Mouse (Mus musculus): ENCODE data around the gene Gys2. TPM values are rescaled to one million over a fixed set of nuclear protein-coding genes. Genes with fewer than 3 reads are reported as not detected.
"Not testable (repeated sequence)": the region's sequence is repeated elsewhere in the genome, so short reads cannot be mapped to it uniquely, and the experiment has no call there.

The Gys2 gene
- 21.3 and 23.8 TPM in 2 replicates for polyA plus RNA-seq (2014; fragmentation: Nextera tagmentation; extraction: Ambion mirVana)

DNA sequence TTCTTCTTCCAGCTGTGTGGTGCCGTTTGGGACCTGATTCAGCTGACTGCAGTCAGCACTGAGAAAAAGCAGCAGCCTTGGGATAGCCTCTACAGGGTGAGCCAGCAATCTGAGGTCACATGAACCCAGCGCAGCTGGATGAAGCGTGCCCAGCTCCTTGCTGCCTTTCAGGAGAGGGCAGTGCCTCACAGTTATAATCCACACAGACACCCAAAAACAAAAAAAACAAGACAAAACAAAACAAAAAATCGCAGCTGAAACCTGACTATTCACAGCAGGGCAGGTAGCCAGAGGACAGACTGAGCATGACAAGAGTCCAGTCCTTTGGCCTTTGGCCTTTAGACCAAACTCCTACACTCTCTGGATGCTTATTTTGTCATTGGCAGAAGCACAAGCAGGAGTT is at the start of gene Gys2:
Gys2 (minus strand) TSS at position 309 of the 403 bp plus-strand sequence.
- Histone ChIP-seq H3K4me2 (peak within 1 kb of the TSS; percentile 33; the same call in 1 of the 2 replicates), H3K9ac (ENCODE audit: low read depth, low read length) (no peak within 1 kb of the TSS), H3K4me3 (ENCODE audit: low read depth, low read length) (0 out of 2 replicates have a peak within 1 kb of the TSS, but pooled peaks have one; percentile 17), H3K4me1 (replicated peaks; ENCODE audit: control insufficient read depth, insufficient read depth, low read length) (no peaks in the 10 kb centered on the region), H3K27me3 (replicated peaks; ENCODE audit: control insufficient read depth, insufficient read depth, low read length) (no peaks in the 10 kb centered on the region), H3K9me3 (ENCODE audit: control insufficient read depth, low read length) (no peaks in the 10 kb centered on the region), H3K27ac (ENCODE audit: low read depth, low read length) (no peak within 1 kb of the TSS), H3K36me3 (ENCODE audit: control insufficient read depth, insufficient read depth, low read length) (no peaks in the 10 kb centered on the region)
- no peak for ATAC-seq (replicated peaks; ENCODE audit: low FRiP score)
- 65% methylated on average over 4 of the region's 4 CpGs for WGBS
- DNase-seq (ENCODE audit: low spot score): no peak

- H3K9me3 ChIP-seq (ENCODE audit: control insufficient read depth, low read length): no peaks in the 10 kb centered on the region
- H3K27ac ChIP-seq (ENCODE audit: low read depth, low read length): no peak overlapping the region
- whole genome bisulfite sequencing: 76% methylated on average over 12 of the region's 12 CpGs
- ATAC-seq (replicated peaks; ENCODE audit: low FRiP score): no peak
- no peaks in the 10 kb centered on the region for H3K36me3 ChIP-seq (ENCODE audit: control insufficient read depth, insufficient read depth, low read length)
- H3K4me2 ChIP-seq: no peak overlapping the region
- DNase-seq (ENCODE audit: low spot score): no peak
- no peak overlapping the region for H3K9ac ChIP-seq (ENCODE audit: low read depth, low read length)
- no peak overlapping the region for H3K4me3 ChIP-seq (ENCODE audit: low read depth, low read length)
- no peaks in the 10 kb centered on the region for H3K4me1 ChIP-seq (replicated peaks; ENCODE audit: control insufficient read depth, insufficient read depth, low read length)
- H3K27me3 ChIP-seq (replicated peaks; ENCODE audit: control insufficient read depth, insufficient read depth, low read length): no peaks in the 10 kb centered on the region
Observed at GRCm38 (mm10) chr6:142521591-142522110, 48.7 kb upstream of the Gys2 start.

DNA sequence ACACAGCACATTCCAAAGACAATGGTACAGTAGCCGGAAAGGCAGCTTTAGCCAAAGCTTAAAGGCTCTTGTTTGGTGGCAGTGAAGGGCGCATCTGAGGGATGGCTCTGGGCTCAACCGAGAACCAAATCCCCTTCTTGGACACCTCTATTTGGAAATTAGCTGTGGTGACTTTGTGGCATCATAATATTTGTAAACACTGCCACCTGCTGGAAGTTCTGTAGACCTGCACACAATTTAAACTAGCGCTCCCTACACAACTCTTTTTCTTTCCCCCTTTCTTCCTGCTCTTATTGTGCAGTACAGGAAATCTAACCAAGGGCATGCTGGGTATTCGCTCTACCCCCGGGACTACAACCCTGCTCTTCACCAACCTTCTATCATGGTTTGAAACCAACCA is 46.2 kb upstream of the Gys2 start:
- Histone ChIP-seq H3K36me3 (ENCODE audit: control insufficient read depth, insufficient read depth, low read length) (no peaks in the 10 kb centered on the region), H3K9ac (ENCODE audit: low read depth, low read length) (no peak overlapping the region), H3K4me1 (replicated peaks; ENCODE audit: control insufficient read depth, insufficient read depth, low read length) (no peaks in the 10 kb centered on the region), H3K27me3 (replicated peaks; ENCODE audit: control insufficient read depth, insufficient read depth, low read length) (no peaks in the 10 kb centered on the region), H3K4me3 (ENCODE audit: low read depth, low read length) (no peak overlapping the region), H3K9me3 (ENCODE audit: control insufficient read depth, low read length) (no peaks in the 10 kb centered on the region), H3K27ac (ENCODE audit: low read depth, low read length) (no peak overlapping the region), H3K4me2 (no peak overlapping the region)
- peak; percentile 43; the same call in 1 of the 2 replicates for ATAC-seq (replicated peaks; ENCODE audit: low FRiP score)
- WGBS: 11% methylated on average over 6 of the region's 6 CpGs
- DNase-seq (ENCODE audit: low spot score): no peak

GRCm38 (mm10) chr6:142515379-142515778 is 42.5 kb upstream of the Gys2 start:
- not testable (repeated sequence) for H3K9ac ChIP-seq (ENCODE audit: low read depth, low read length); H3K4me3 ChIP-seq (ENCODE audit: low read depth, low read length); H3K36me3 ChIP-seq (ENCODE audit: control insufficient read depth, insufficient read depth, low read length); ATAC-seq (replicated peaks; ENCODE audit: low FRiP score); H3K27ac ChIP-seq (ENCODE audit: low read depth, low read length); H3K4me1 ChIP-seq (replicated peaks; ENCODE audit: control insufficient read depth, insufficient read depth, low read length); H3K27me3 ChIP-seq (replicated peaks; ENCODE audit: control insufficient read depth, insufficient read depth, low read length); H3K9me3 ChIP-seq (ENCODE audit: control insufficient read depth, low read length); H3K4me2 ChIP-seq; DNase-seq (ENCODE audit: low spot score)
- 64% methylated on average over 9 of the region's 9 CpGs for WGBS

DNA sequence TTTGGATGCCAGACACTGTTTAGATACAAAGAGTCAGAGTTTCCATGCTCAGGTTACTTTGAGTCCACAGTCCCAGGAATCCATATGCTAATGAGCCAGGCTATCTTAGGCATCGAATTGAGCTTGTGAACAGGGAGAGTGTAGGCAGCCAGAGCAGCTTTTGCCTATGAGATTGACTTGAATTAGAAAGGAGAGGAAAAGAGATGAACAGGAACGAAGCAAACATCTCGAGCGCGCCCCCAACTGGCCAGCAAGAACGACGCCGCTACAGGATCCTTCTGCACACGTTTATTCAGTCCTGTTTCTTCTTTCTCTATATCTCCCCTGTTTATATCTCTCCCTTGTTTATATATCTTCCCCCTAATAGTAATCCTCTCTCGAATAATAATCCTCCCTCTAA is 42.0 kb upstream of the Gys2 start:
- DNase-seq (ENCODE audit: low spot score) (no peak), ATAC-seq (replicated peaks; ENCODE audit: low FRiP score) (no peak)
- H3K36me3 ChIP-seq (ENCODE audit: control insufficient read depth, insufficient read depth, low read length): no peaks in the 10 kb centered on the region
- H3K9me3 ChIP-seq (ENCODE audit: control insufficient read depth, low read length): no peaks in the 10 kb centered on the region
- 0 out of 2 replicates have a peak, but pooled peaks cover 2% of the 10 kb centered on the region for H3K4me1 ChIP-seq (replicated peaks; ENCODE audit: control insufficient read depth, insufficient read depth, low read length)
- H3K4me3 ChIP-seq (ENCODE audit: low read depth, low read length): no peak overlapping the region
- no peak overlapping the region for H3K9ac ChIP-seq (ENCODE audit: low read depth, low read length)
- WGBS: 4% methylated on average over 10 of the region's 10 CpGs
- no peak overlapping the region for H3K27ac ChIP-seq (ENCODE audit: low read depth, low read length)
- H3K4me2 ChIP-seq: no peak overlapping the region
- H3K27me3 ChIP-seq (replicated peaks; ENCODE audit: control insufficient read depth, insufficient read depth, low read length): peaks cover 8% of the 10 kb centered on the region; the same call in 1 of the 2 replicates

- H3K9me3 ChIP-seq (ENCODE audit: control insufficient read depth, low read length): no peaks in the 10 kb centered on the region
- no peak for ATAC-seq (replicated peaks; ENCODE audit: low FRiP score)
- 0 out of 2 replicates have a peak, but pooled peaks cover 2% of the 10 kb centered on the region for H3K4me1 ChIP-seq (replicated peaks; ENCODE audit: control insufficient read depth, insufficient read depth, low read length)
- H3K9ac ChIP-seq (ENCODE audit: low read depth, low read length): no peak overlapping the region
- no peaks in the 10 kb centered on the region for H3K36me3 ChIP-seq (ENCODE audit: control insufficient read depth, insufficient read depth, low read length)
- no peak for DNase-seq (ENCODE audit: low spot score)
- peaks cover 12% of the 10 kb centered on the region; the same call in 1 of the 2 replicates for H3K27me3 ChIP-seq (replicated peaks; ENCODE audit: control insufficient read depth, insufficient read depth, low read length)
- H3K4me2 ChIP-seq: no peak overlapping the region
- 24% methylated on average over 3 of the region's 3 CpGs for WGBS
- H3K4me3 ChIP-seq (ENCODE audit: low read depth, low read length): no peak overlapping the region
- H3K27ac ChIP-seq (ENCODE audit: low read depth, low read length): no peak overlapping the region
Observed at GRCm38 (mm10) chr6:142512902-142513301, 40.0 kb upstream of the Gys2 start.

DNA sequence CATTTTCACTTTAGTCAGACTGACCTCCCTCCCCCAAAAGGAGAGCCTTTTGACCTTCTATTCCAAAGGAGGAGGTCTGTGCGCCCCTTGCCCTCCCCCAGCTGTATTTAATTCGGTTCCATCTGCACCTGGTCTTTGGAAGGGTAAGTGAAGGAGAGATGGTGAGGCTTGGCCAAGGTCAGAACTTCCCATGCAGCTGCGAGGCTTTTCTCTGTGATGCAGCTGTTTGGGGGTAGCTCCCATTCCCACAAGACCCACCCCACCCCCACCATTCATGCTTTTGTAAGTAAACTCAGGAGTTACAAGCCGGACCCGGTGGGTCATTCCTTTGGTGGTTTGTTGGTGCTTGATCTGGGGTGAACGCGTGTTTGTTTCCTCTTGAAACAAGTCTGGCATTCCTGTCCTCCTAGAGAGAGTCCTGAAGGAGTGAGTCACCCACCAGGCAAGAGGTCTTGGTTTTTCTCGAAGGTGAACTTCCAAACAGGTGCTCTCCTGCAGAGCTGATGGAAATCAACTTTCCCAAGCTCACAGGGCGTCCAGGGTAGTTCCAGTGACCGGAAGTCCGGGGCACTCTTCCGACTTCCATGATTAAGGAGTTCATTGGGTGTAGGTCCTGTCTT is 38.7 kb upstream of the Gys2 start:
- Histone ChIP-seq H3K9ac (ENCODE audit: low read depth, low read length) (no peak overlapping the region), H3K27me3 (replicated peaks; ENCODE audit: control insufficient read depth, insufficient read depth, low read length) (peaks cover 24% of the 10 kb centered on the region), H3K4me2 (no peak overlapping the region), H3K4me1 (replicated peaks; ENCODE audit: control insufficient read depth, insufficient read depth, low read length) (0 out of 2 replicates have a peak, but pooled peaks cover 4% of the 10 kb centered on the region), H3K9me3 (ENCODE audit: control insufficient read depth, low read length) (no peaks in the 10 kb centered on the region), H3K36me3 (ENCODE audit: control insufficient read depth, insufficient read depth, low read length) (no peaks in the 10 kb centered on the region), H3K4me3 (ENCODE audit: low read depth, low read length) (no peak overlapping the region), H3K27ac (ENCODE audit: low read depth, low read length) (no peak overlapping the region)
- WGBS: 28% methylated on average over 12 of the region's 12 CpGs
- ATAC-seq (replicated peaks; ENCODE audit: low FRiP score) (no peak), DNase-seq (ENCODE audit: low spot score) (no peak)

- no peaks in the 10 kb centered on the region for H3K36me3 ChIP-seq (ENCODE audit: control insufficient read depth, insufficient read depth, low read length)
- no peak overlapping the region for H3K27ac ChIP-seq (ENCODE audit: low read depth, low read length)
- H3K4me3 ChIP-seq (ENCODE audit: low read depth, low read length): no peak overlapping the region
- 0 out of 2 replicates have a peak, but pooled peaks cover 4% of the 10 kb centered on the region for H3K4me1 ChIP-seq (replicated peaks; ENCODE audit: control insufficient read depth, insufficient read depth, low read length)
- H3K9me3 ChIP-seq (ENCODE audit: control insufficient read depth, low read length): no peaks in the 10 kb centered on the region
- ATAC-seq (replicated peaks; ENCODE audit: low FRiP score) (no peak), DNase-seq (ENCODE audit: low spot score) (no peak)
- WGBS: 19% methylated on average over 4 of the region's 4 CpGs
- peaks cover 28% of the 10 kb centered on the region for H3K27me3 ChIP-seq (replicated peaks; ENCODE audit: control insufficient read depth, insufficient read depth, low read length)
- no peak overlapping the region for H3K9ac ChIP-seq (ENCODE audit: low read depth, low read length)
- no peak overlapping the region; the same call in 1 of the 2 replicates for H3K4me2 ChIP-seq
Observed at GRCm38 (mm10) chr6:142508663-142509062, 35.8 kb upstream of the Gys2 start.

DNA sequence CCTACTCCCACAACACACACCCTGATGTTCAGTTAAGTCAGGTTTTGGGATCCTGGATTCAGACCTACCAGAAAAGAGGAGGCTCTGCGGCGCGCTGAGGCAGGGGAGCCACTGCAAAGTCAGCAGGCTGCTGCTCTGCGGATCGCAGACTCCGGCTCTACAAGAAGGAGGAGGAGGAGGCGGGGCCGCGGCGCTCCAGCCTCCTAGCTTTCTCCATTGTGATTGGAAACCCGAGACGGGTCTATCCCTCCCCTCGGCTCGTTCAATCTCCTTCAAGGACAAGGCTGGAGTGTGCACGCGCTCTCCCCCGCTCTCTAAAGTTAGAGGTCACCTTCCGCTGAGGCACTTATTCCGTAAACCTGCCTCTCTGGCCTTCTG is 34.9 kb upstream of the Gys2 start, which contains the start of gene Ldhb:
Ldhb (minus strand) TSS at position 173 of the 378 bp plus-strand sequence.
- Histone ChIP-seq H3K27ac (ENCODE audit: low read depth, low read length) (no peak within 1 kb of the TSS), H3K4me2 (peak within 1 kb of the TSS; percentile 74), H3K36me3 (ENCODE audit: control insufficient read depth, insufficient read depth, low read length) (no peaks in the 10 kb centered on the region), H3K27me3 (replicated peaks; ENCODE audit: control insufficient read depth, insufficient read depth, low read length) (peaks cover 28% of the 10 kb centered on the region), H3K4me3 (ENCODE audit: low read depth, low read length) (peak within 1 kb of the TSS; percentile 47), H3K9ac (ENCODE audit: low read depth, low read length) (peak within 1 kb of the TSS; percentile 35), H3K4me1 (replicated peaks; ENCODE audit: control insufficient read depth, insufficient read depth, low read length) (0 out of 2 replicates have a peak, but pooled peaks cover 4% of the 10 kb centered on the region), H3K9me3 (ENCODE audit: control insufficient read depth, low read length) (no peaks in the 10 kb centered on the region)
- WGBS: 1% methylated on average over 19 of the region's 19 CpGs
- peak; percentile 84 for ATAC-seq (replicated peaks; ENCODE audit: low FRiP score)
- DNase-seq (ENCODE audit: low spot score): peak; percentile 80
